20 mouse cellular contexts compared by ENCODE assay signal in genomic region chr11:68347508-68347907, GRCm38 (mm10). TPM values are rescaled to one million over a fixed set of nuclear protein-coding genes. Genes with fewer than 3 reads are reported as not detected.
A peak's percentile ranks its signal among the peaks of the same experiment; 100 is the strongest.
DNase-seq lines count a peak whose midpoint lies in the region; ATAC-seq and TF ChIP-seq lines count a peak whose summit lies in the region.
"Had no signal": no experiment of that assay in that cellular context is flagged by ENCODE, and none has a peak within 500 bp of the region (broad histone marks: within the 10 kb centered on the region; RNA-seq: fewer than 3 reads in every experiment).

No protein-coding gene starts in this region.

- H3K4me1 ChIP-seq in forebrain, embryonic 13.5 days = no peaks in the 10 kb centered on the region
- 0 out of 2 replicates have a peak, but pooled peaks cover 5% of the 10 kb centered on the region for H3K4me1 ChIP-seq in forebrain, embryonic 12.5 days
- no peaks in the 10 kb centered on the region for H3K4me1 ChIP-seq in forebrain, embryonic 16.5 days (replicated peaks; ENCODE audit: control insufficient read depth, insufficient read depth, low read length)
- H3K4me1 ChIP-seq in forebrain, embryonic 10.5 days = peaks cover 5% of the 10 kb centered on the region
- peaks cover 15% of the 10 kb centered on the region for H3K4me1 ChIP-seq in kidney, adult 2 months (ENCODE audit: control insufficient read depth, insufficient read depth, low read length)
- no peaks in the 10 kb centered on the region for H3K4me1 ChIP-seq in midbrain, embryonic 15.5 days
- H3K4me1 ChIP-seq in midbrain, embryonic 16.5 days (ENCODE audit: control insufficient read depth, insufficient read depth, low read length) = no peaks in the 10 kb centered on the region
- H3K4me1 ChIP-seq: embryonic facial prominence, embryonic 12.5 days had no signal

- no peak for TF ChIP-seq POLR2A in kidney, adult 2 months (IDR thresholded peaks at IDR 0.05; ENCODE audit: low read depth, low read length)

- no peaks in the 10 kb centered on the region for H3K27me3 ChIP-seq in forebrain, embryonic 13.5 days
- H3K27me3 ChIP-seq in forebrain, embryonic 12.5 days = no peaks in the 10 kb centered on the region
- H3K27me3 ChIP-seq in forebrain, embryonic 16.5 days (replicated peaks; ENCODE audit: control insufficient read depth, insufficient read depth, low read length) = no peaks in the 10 kb centered on the region
- H3K27me3 ChIP-seq in forebrain, embryonic 10.5 days (ENCODE audit: poor library complexity, severe bottlenecking) = no peaks in the 10 kb centered on the region
- H3K27me3 ChIP-seq in kidney, adult 2 months (replicated peaks; ENCODE audit: control insufficient read depth, insufficient read depth, low read length) = no peaks in the 10 kb centered on the region
- no peaks in the 10 kb centered on the region for H3K27me3 ChIP-seq in midbrain, embryonic 15.5 days (replicated peaks)
- H3K27me3 ChIP-seq in midbrain, embryonic 16.5 days (ENCODE audit: control insufficient read depth, insufficient read depth, low read depth, low read length) = no peaks in the 10 kb centered on the region
- H3K27me3 ChIP-seq: embryonic facial prominence, embryonic 12.5 days had no signal

- no peaks in the 10 kb centered on the region for H3K9me3 ChIP-seq in forebrain, embryonic 13.5 days (replicated peaks)
- peaks cover 4% of the 10 kb centered on the region; the same call in 1 of the 2 replicates for H3K9me3 ChIP-seq in forebrain, embryonic 12.5 days
- H3K9me3 ChIP-seq in forebrain, embryonic 16.5 days (ENCODE audit: control insufficient read depth, low read length) = no peaks in the 10 kb centered on the region
- H3K9me3 ChIP-seq in forebrain, embryonic 10.5 days = no peaks in the 10 kb centered on the region; the same call in 1 of the 2 replicates
- no peaks in the 10 kb centered on the region for H3K9me3 ChIP-seq in midbrain, embryonic 15.5 days
- no peaks in the 10 kb centered on the region for H3K9me3 ChIP-seq in midbrain, embryonic 16.5 days (replicated peaks; ENCODE audit: control insufficient read depth, low read length, poor library complexity, severe bottlenecking)
- H3K9me3 ChIP-seq: embryonic facial prominence, embryonic 10.5 days; embryonic facial prominence, embryonic 12.5 days had no signal

- H3K9ac ChIP-seq in forebrain, embryonic 13.5 days = no peak overlapping the region
- no peak overlapping the region for H3K9ac ChIP-seq in forebrain, embryonic 12.5 days
- no peak overlapping the region for H3K9ac ChIP-seq in forebrain, embryonic 16.5 days (replicated peaks; ENCODE audit: low read depth, low read length)
- H3K9ac ChIP-seq in midbrain, embryonic 15.5 days = no peak overlapping the region
- H3K9ac ChIP-seq in midbrain, embryonic 16.5 days (ENCODE audit: low read depth, low read length) = no peak overlapping the region
- H3K9ac ChIP-seq: embryonic facial prominence, embryonic 12.5 days had no signal

- no peak for ATAC-seq in forebrain, embryonic 13.5 days
- no peak for ATAC-seq in forebrain, embryonic 12.5 days (ENCODE audit: low FRiP score)
- no peak for ATAC-seq in forebrain, embryonic 16.5 days
- no peak for ATAC-seq in midbrain, embryonic 15.5 days (replicated peaks)
- ATAC-seq in midbrain, embryonic 16.5 days = no peak
- ATAC-seq: CD4-positive, CD25-positive, alpha-beta regulatory T cell, adult 4 months had no signal

- 0 out of 2 replicates have a peak overlapping the region, but pooled peaks have one; percentile 15 for H3K27ac ChIP-seq in forebrain, embryonic 13.5 days
- no peak overlapping the region for H3K27ac ChIP-seq in forebrain, embryonic 12.5 days
- H3K27ac ChIP-seq in forebrain, embryonic 16.5 days (ENCODE audit: low read length) = peak overlapping the region; percentile 33
- H3K27ac ChIP-seq in forebrain, embryonic 10.5 days = no peak overlapping the region
- H3K27ac ChIP-seq in kidney, adult 2 months (ENCODE audit: insufficient read depth, low read depth, low read length) = no peak overlapping the region
- peak overlapping the region; percentile 21; the same call in 1 of the 2 replicates for H3K27ac ChIP-seq in midbrain, embryonic 15.5 days
- H3K27ac ChIP-seq in midbrain, embryonic 16.5 days (ENCODE audit: low read length) = no peak overlapping the region
- H3K27ac ChIP-seq: embryonic facial prominence, embryonic 10.5 days; embryonic facial prominence, embryonic 12.5 days had no signal

- WGBS in forebrain, embryonic 13.5 days = 66% methylated on average over 5 of the region's 5 CpGs
- 70% methylated on average over 5 of the region's 5 CpGs for WGBS in forebrain, embryonic 12.5 days
- WGBS in forebrain, embryonic 16.5 days = 69% methylated on average over 5 of the region's 5 CpGs
- WGBS in forebrain, embryonic 10.5 days = 85% methylated on average over 5 of the region's 5 CpGs
- 59% methylated on average over 5 of the region's 5 CpGs for WGBS in kidney, adult 2 months
- WGBS in midbrain, embryonic 15.5 days = 73% methylated on average over 5 of the region's 5 CpGs
- WGBS in midbrain, embryonic 16.5 days = 67% methylated on average over 5 of the region's 5 CpGs

- no peak overlapping the region for H3K4me3 ChIP-seq in forebrain, embryonic 13.5 days
- H3K4me3 ChIP-seq in forebrain, embryonic 12.5 days (replicated peaks) = no peak overlapping the region
- H3K4me3 ChIP-seq in forebrain, embryonic 16.5 days (replicated peaks; ENCODE audit: low read length) = no peak overlapping the region
- H3K4me3 ChIP-seq in forebrain, embryonic 10.5 days = no peak overlapping the region
- H3K4me3 ChIP-seq in kidney, adult 2 months (ENCODE audit: insufficient read depth, low read depth, low read length) = no peak overlapping the region
- H3K4me3 ChIP-seq in midbrain, embryonic 15.5 days = no peak overlapping the region
- no peak overlapping the region for H3K4me3 ChIP-seq in midbrain, embryonic 16.5 days (ENCODE audit: low read depth, low read length)
- H3K4me3 ChIP-seq: embryonic facial prominence, embryonic 10.5 days; embryonic facial prominence, embryonic 12.5 days had no signal

- no peak overlapping the region for H3K4me2 ChIP-seq in forebrain, embryonic 13.5 days
- no peak overlapping the region for H3K4me2 ChIP-seq in forebrain, embryonic 12.5 days
- no peak overlapping the region for H3K4me2 ChIP-seq in forebrain, embryonic 16.5 days (ENCODE audit: low read length)
- H3K4me2 ChIP-seq in midbrain, embryonic 15.5 days = no peak overlapping the region
- H3K4me2 ChIP-seq in midbrain, embryonic 16.5 days (ENCODE audit: low read length) = no peak overlapping the region
- H3K4me2 ChIP-seq: embryonic facial prominence, embryonic 12.5 days had no signal

- H3K36me3 ChIP-seq in forebrain, embryonic 13.5 days (ENCODE audit: poor library complexity, severe bottlenecking) = no peaks in the 10 kb centered on the region
- no peaks in the 10 kb centered on the region for H3K36me3 ChIP-seq in forebrain, embryonic 12.5 days (replicated peaks)
- no peaks in the 10 kb centered on the region for H3K36me3 ChIP-seq in forebrain, embryonic 16.5 days (ENCODE audit: control insufficient read depth, insufficient read depth)
- H3K36me3 ChIP-seq in forebrain, embryonic 10.5 days (replicated peaks) = peaks cover 10% of the 10 kb centered on the region; the same call in 1 of the 2 replicates
- H3K36me3 ChIP-seq in kidney, adult 2 months (ENCODE audit: control insufficient read depth, insufficient read depth, low read length) = no peaks in the 10 kb centered on the region
- H3K36me3 ChIP-seq in midbrain, embryonic 15.5 days (replicated peaks) = no peaks in the 10 kb centered on the region
- H3K36me3 ChIP-seq in midbrain, embryonic 16.5 days (ENCODE audit: control insufficient read depth, insufficient read depth, low read length) = no peaks in the 10 kb centered on the region
- H3K36me3 ChIP-seq: embryonic facial prominence, embryonic 10.5 days; embryonic facial prominence, embryonic 12.5 days had no signal

- TF ChIP-seq CTCF in kidney, adult 2 months (conservative IDR thresholded peaks at IDR 0.05; ENCODE audit: insufficient read depth, insufficient read length, low read depth, low read length) = no peak

- no peak for DNase-seq in forebrain, embryonic 10.5 days (ENCODE audit: extremely low spot score, low spot score)
- DNase-seq in kidney, adult 2 months = peak; percentile 70
- DNase-seq in kidney, adult 11 months = no peak
- DNase-seq: adrenal gland, adult 8-10 months; adrenal gland, postnatal 14 days; adrenal gland, postnatal 36 days; B cell, adult 2 months; cerebellum, adult 11-12 months; cerebellum, adult 2 months; cerebellum, adult 9-10 months; cerebellum, postnatal 10 days; cerebellum, postnatal 25 days had no signal

RNA-seq across cellular contexts. Expression of gene Ntn1, which starts 53.1 kb away (rescaled TPM):
- polyA plus RNA-seq in forebrain, embryonic 13.5 days (2015; fragmentation: Nextera tagmentation; extraction: Ambion mirVana) = 6.8 and 8.5 TPM in 2 replicates
- polyA plus RNA-seq in forebrain, embryonic 12.5 days (2016; fragmentation: Nextera tagmentation; extraction: Ambion mirVana) = 14.2 and 18.1 TPM in 2 replicates
- 6.8 and 9.4 TPM in 2 replicates for polyA plus RNA-seq in forebrain, embryonic 16.5 days (2015; fragmentation: Nextera tagmentation; extraction: Ambion mirVana)
- polyA plus RNA-seq in forebrain, embryonic 10.5 days (2016; fragmentation: Nextera tagmentation; extraction: Ambion mirVana) = 6.2 and 6.5 TPM in 2 replicates
- polyA plus RNA-seq in kidney, adult 2 months (2012; rRNA removed) = 24.4 and 33.1 TPM in 2 replicates
- 22.7 and 23.2 TPM in 2 replicates for polyA plus RNA-seq in midbrain, embryonic 15.5 days (2015; fragmentation: Nextera tagmentation; extraction: Ambion mirVana)
- polyA plus RNA-seq in midbrain, embryonic 16.5 days (2015; fragmentation: Nextera tagmentation; extraction: Ambion mirVana) = 15.8 and 16.1 TPM in 2 replicates

Comparison
In these comparisons a context has a peak if more than half of its experiments do, and no peak if none do; other contexts are left out.
1. H3K27ac ChIP-seq: peak in forebrain, embryonic 13.5 days (single experiment), forebrain, embryonic 16.5 days (single experiment) and midbrain, embryonic 15.5 days (single experiment); none in forebrain, embryonic 12.5 days (single experiment), forebrain, embryonic 10.5 days (single experiment), kidney, adult 2 months (single experiment) and midbrain, embryonic 16.5 days (single experiment).